Mouse (Mus musculus) retina, adult 2 months (tissue): ENCODE measurements at regions not wholly inside any gene's neighbourhood (a gene's known extent, or its start where the extent isn't known, plus 50 kb on each side); places are given as distances from the start of the nearest gene placed in this dataset.

Experiments
- DNase-seq: peaks from one replicate; pipeline ENCODE4 v3.0.0-alpha.2; 2012; ENCODE audit warnings: low read depth, low spot score

GRCm38 (mm10) chr13:107541635-107541955 is 502.7 kb upstream of the Smim15 start:
- no peak for DNase-seq

GRCm38 (mm10) chr13:107540784-107541634 is 503.2 kb upstream of the Smim15 start:
- DNase-seq: no peak

GRCm38 (mm10) chr13:107540305-107540704 is 503.9 kb upstream of the Smim15 start:
- no peak for DNase-seq

GRCm38 (mm10) chr13:107539867-107540266 is 504.4 kb upstream of the Smim15 start:
- DNase-seq: no peak

- DNase-seq: no peak
These were observed 504.9 kb upstream of the Smim15 start for GRCm38 (mm10) chr13:107539326-107539725.

GRCm38 (mm10) chr13:107535213-107535612 is 509.0 kb upstream of the Smim15 start:
- no peak for DNase-seq

GRCm38 (mm10) chr13:107533323-107533722 is 510.9 kb upstream of the Smim15 start:
- no peak for DNase-seq

- no peak for DNase-seq
These were observed 509.6 kb upstream of the Kif2a start for GRCm38 (mm10) chr13:107531528-107531927.

GRCm38 (mm10) chr13:107531026-107531425 is 509.1 kb upstream of the Kif2a start:
- DNase-seq: no peak

GRCm38 (mm10) chr13:107530392-107530791 is 508.5 kb upstream of the Kif2a start:
- DNase-seq: no peak

GRCm38 (mm10) chr13:107528724-107529456 is 507.0 kb upstream of the Kif2a start:
- no peak for DNase-seq

GRCm38 (mm10) chr13:107522942-107523341 is 501.0 kb upstream of the Kif2a start:
- no peak for DNase-seq

- DNase-seq: no peak
These were observed 492.3 kb upstream of the Kif2a start for GRCm38 (mm10) chr13:107514236-107514635.

GRCm38 (mm10) chr13:107513274-107514146 is 491.6 kb upstream of the Kif2a start:
- no peak for DNase-seq

GRCm38 (mm10) chr13:107507336-107507735 is 485.4 kb upstream of the Kif2a start:
- DNase-seq: no peak

GRCm38 (mm10) chr13:107506832-107507231 is 484.9 kb upstream of the Kif2a start:
- DNase-seq: no peak

- DNase-seq: no peak
These were observed 483.4 kb upstream of the Kif2a start for GRCm38 (mm10) chr13:107505318-107505717.

- DNase-seq: no peak
These were observed 480.3 kb upstream of the Kif2a start for GRCm38 (mm10) chr13:107502261-107502660.

- no peak for DNase-seq
These were observed 479.0 kb upstream of the Kif2a start for GRCm38 (mm10) chr13:107500776-107501489.

- DNase-seq: no peak
These were observed 477.4 kb upstream of the Kif2a start for GRCm38 (mm10) chr13:107499296-107499695.

GRCm38 (mm10) chr13:107495161-107495732 is 473.3 kb upstream of the Kif2a start:
- DNase-seq: no peak
